Mouse (Mus musculus): ENCODE measurements around the gene Gtf3c1. TPM values are rescaled to one million over a fixed set of nuclear protein-coding genes. Genes with fewer than 3 reads are reported as not detected.

Gene Gtf3c1
- polyA plus RNA-seq, 1 experiment from 2014 or later = 51.0 TPM

DNA sequence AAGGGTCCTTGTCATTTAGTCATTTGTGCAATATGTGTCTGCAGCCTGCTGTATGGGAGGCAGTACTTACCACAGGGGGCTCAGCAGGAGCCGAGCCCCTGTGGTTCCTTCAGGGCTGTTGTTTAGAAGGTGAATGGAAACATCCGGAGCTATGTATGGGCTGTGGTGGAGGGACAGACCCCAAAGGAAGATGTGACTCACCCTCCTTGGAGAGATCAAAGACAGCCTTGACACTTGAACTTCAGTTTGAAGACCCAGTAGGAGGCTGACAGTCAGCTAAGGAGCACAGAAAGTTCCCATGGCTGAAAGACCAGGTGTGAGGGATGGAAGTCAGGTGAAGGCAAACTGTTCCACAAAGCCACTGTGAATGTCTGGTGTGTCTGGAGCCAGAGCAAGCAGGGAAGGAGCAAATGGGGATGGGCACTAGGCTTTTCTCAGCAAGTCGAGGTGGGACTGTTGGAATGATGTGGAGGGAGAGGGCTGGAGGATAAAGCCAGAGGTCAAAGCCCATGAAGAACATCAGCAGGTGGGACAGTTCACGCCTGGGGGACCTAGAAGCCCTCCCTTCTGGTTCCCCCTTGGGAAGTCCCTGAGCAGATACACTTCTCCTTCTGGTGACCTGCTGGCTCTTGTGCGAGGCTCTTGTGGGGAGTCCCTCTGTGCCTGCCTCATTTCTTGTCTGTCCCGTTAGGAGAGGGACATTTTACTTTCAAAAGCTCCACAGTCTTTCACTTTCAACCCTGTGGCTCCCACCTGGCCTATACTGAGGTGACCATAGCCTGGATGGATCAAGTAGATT, 100.0 kb downstream of the Gtf3c1 start:
- no peak overlapping the region for H3K4me3 ChIP-seq
- H3K9me3 ChIP-seq (replicated peaks) = peaks cover 9% of the 10 kb centered on the region; the same call in 1 of the 2 replicates
- no peak overlapping the region for H3K9ac ChIP-seq
- no peaks in the 10 kb centered on the region for H3K4me1 ChIP-seq
- H3K27me3 ChIP-seq = no peaks in the 10 kb centered on the region
- no peak overlapping the region for H3K27ac ChIP-seq
- H3K4me2 ChIP-seq (replicated peaks) = no peak overlapping the region
- ATAC-seq (ENCODE audit: low FRiP score) = no peak
- H3K36me3 ChIP-seq = no peaks in the 10 kb centered on the region
- 62% methylated on average over 6 of the region's 6 CpGs for WGBS

DNA sequence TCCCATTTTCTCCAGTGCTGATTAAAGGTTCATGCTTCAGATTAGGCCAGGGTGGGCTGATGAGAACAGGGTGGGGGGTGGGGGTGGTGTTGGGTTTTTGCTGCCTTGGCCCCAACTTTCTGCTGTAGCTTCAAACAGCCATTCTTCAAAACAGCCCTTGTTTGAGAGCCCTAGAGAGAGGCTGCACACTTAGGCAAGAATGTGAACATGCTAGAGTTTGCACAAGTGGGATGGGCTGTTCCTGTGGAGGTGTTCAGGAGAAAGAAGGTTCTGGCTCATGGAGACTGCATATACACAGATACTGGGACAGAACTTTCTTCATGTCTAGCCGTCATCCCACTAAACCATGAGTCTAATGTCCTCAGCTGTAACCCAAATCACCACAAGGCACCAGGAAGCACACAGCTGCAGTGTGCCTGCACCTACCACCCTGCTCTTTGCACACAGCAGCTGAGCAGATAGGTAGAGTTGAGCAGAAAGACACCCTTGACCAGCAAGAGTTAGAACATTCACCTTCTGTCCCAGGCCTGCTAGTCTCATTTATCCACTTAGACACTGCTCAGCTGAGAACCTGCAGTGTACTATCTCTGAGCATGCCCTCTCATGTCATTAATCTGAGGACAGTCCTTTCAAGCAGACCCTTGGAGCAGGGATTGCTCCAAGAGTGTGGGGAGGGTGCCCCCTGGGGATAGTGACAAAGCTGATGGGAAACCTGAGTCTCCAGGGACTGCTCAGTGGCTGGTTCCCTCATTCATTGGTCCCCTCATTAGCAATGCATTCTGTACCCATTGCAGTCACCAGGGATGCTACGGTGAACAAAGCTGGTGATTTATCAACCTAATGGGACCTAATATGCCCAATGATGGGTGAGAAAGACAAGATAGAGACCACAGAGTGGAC, 101.1 kb downstream of the Gtf3c1 start:
- H3K27me3 ChIP-seq = no peaks in the 10 kb centered on the region
- 70% methylated on average over 2 of the region's 2 CpGs for WGBS

DNA sequence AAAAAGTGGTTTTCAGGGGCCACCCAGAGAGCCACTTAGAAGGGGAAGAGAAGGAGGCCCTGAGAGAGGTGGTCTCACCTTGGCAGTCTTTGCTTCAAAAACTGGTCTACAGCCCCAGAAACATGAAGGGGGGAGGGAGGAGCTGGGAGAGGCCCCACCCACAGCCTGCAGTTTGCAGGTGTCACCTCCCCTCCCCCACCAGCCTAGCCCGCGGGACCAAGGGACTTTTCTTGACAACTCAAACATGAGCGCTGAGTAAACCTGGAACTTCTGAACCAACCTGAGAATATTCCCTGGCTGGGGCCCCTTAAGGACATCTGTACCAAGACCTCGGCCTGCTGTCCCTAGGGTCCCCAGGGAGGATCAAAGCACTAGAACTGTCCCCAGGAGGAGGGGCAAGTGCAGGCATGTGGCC, 101.8 kb downstream of the Gtf3c1 start:
- 57% methylated on average over 4 of the region's 4 CpGs for WGBS
- no peaks in the 10 kb centered on the region for H3K27me3 ChIP-seq

More for the DNA sequence above, 101.1 kb downstream of the Gtf3c1 start:
- Histone ChIP-seq H3K4me1 (no peaks in the 10 kb centered on the region), H3K4me2 (replicated peaks) (no peak overlapping the region), H3K27ac (no peak overlapping the region), H3K9me3 (replicated peaks) (peaks cover 9% of the 10 kb centered on the region; the same call in 1 of the 2 replicates), H3K9ac (no peak overlapping the region), H3K4me3 (no peak overlapping the region), H3K36me3 (no peaks in the 10 kb centered on the region)
- ATAC-seq (ENCODE audit: low FRiP score) = no peak

DNA sequence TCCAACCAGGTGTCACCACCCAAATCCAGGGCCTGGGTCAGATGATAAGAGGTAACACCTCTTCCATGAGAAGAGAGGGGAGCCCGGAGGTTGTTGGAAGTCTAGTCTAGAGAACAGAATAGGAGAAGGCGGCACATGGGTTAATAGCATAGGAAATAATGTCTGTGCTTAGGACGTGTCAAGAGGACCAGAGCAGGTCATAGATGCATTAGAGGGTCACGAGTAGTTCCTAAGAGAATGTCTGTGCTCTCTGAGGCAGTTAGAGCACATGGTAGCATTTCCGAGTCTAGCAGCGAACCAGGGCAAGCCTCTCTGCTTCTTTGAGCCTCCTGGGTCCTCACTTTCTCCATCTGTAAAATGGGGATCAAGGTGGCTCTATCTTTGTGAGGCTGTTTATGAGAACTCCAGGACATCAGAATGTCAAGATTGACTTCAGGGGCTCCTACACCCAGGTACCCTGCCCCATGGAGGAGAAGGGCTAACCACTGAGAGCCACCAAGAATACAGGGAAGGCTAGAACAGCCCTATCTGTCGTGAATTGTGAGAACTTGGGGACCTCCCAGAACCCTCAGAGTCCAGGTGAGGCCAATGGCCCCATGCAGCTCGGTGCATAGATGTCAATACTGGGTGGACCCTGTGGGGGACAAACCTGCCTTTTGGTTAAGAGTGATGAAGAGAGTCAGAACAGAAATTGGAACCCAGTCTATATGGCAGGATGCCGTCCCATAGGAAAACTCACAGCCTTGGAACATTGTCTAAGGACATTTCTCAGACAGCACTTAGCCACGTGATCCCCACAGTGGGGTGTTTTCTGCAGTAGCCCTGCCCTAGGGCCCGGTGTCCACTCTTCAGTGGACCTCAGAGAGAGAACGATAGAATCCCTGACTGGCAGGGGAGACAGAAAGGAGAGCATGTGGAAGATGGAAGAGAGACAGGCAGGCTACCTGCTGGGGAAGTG, 102.9 kb downstream of the Gtf3c1 start:
- Histone ChIP-seq H3K9me3 (replicated peaks) (peaks cover 5% of the 10 kb centered on the region; the same call in 1 of the 2 replicates), H3K27ac (no peak overlapping the region), H3K4me1 (no peaks in the 10 kb centered on the region), H3K4me2 (replicated peaks) (no peak overlapping the region), H3K27me3 (no peaks in the 10 kb centered on the region), H3K36me3 (no peaks in the 10 kb centered on the region), H3K4me3 (no peak overlapping the region), H3K9ac (no peak overlapping the region)
- no peak for ATAC-seq (ENCODE audit: low FRiP score)
- 78% methylated on average over 12 of the region's 12 CpGs for WGBS

More for the DNA sequence above, 101.8 kb downstream of the Gtf3c1 start:
- Histone ChIP-seq H3K27ac (no peak overlapping the region), H3K4me1 (no peaks in the 10 kb centered on the region), H3K4me3 (no peak overlapping the region), H3K4me2 (replicated peaks) (no peak overlapping the region), H3K36me3 (no peaks in the 10 kb centered on the region), H3K9ac (no peak overlapping the region), H3K9me3 (replicated peaks) (peaks cover 9% of the 10 kb centered on the region; the same call in 1 of the 2 replicates)
- ATAC-seq (ENCODE audit: low FRiP score) = no peak

DNA sequence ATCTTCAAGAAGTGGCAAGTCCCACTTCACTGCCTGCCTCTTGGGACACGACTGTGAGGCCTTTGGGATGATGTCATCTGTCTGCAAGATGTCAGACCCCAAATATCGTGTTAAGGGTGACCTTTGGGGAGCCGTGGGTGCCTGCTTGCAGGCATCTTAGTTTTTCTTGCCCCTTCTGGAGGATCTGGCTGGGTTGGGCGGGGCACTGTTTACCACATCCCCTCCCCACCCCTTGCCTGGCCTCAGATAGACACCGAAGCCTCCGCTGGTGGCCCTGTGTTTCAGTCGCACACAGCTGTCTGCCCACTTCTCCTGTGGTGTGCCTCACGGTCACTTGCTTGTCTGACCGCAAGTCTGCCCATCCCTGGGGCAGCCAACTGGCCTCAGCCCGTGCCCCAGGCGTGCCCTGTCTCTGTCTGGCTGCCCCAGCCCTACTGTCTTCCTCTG, 104.4 kb downstream of the Gtf3c1 start, which contains the start of gene Il21r:
Gene Il21r (plus strand): TSS at position 245 of the 447 bp plus-strand sequence.
- no peaks in the 10 kb centered on the region for H3K36me3 ChIP-seq
- 75% methylated on average over 11 of the region's 11 CpGs for WGBS
- H3K27me3 ChIP-seq = no peaks in the 10 kb centered on the region
- H3K4me1 ChIP-seq = no peaks in the 10 kb centered on the region
- no peak for ATAC-seq (ENCODE audit: low FRiP score)
- H3K27ac ChIP-seq = no peak within 1 kb of the TSS
- no peak within 1 kb of the TSS for H3K4me2 ChIP-seq (replicated peaks)
- H3K4me3 ChIP-seq = no peak within 1 kb of the TSS
- no peak within 1 kb of the TSS for H3K9ac ChIP-seq
- no peaks in the 10 kb centered on the region for H3K9me3 ChIP-seq (replicated peaks)

DNA sequence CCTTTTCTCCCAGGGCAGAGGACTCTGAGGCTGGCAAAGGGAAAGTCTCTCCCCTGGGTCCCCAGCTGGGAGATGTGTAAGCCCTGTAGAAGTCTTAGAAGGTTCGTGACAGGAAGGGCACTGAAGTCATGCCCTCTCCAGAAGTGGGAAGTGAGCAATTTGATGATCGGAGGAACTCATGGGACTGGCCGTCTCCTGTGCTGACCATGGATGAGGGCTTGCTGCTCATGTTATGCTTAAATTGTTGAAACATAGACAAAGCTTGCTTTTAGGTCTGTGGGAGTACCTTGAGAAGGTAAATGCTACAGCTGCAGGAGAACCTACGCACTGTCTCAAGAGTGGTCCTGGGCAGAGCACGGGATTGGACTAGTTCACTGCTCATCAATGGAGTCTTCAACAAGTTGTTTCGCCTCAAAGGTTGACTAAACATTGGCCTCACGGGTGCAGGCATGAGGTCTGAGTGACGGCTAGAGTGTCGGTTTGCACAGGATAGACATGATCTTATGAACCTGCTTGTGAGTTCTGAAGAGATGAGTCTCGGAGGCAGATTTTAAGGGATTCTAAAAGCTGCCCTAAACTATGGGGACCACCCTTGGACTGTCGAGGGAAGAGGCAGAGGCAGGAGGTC, 105.6 kb downstream of the Gtf3c1 start:
- 74% methylated on average over 11 of the region's 11 CpGs for WGBS
- Histone ChIP-seq H3K4me2 (replicated peaks) (no peak overlapping the region), H3K9ac (no peak overlapping the region), H3K4me3 (no peak overlapping the region), H3K4me1 (no peaks in the 10 kb centered on the region), H3K27ac (no peak overlapping the region), H3K36me3 (no peaks in the 10 kb centered on the region), H3K27me3 (no peaks in the 10 kb centered on the region), H3K9me3 (replicated peaks) (no peaks in the 10 kb centered on the region)
- ATAC-seq (ENCODE audit: low FRiP score) = no peak

DNA sequence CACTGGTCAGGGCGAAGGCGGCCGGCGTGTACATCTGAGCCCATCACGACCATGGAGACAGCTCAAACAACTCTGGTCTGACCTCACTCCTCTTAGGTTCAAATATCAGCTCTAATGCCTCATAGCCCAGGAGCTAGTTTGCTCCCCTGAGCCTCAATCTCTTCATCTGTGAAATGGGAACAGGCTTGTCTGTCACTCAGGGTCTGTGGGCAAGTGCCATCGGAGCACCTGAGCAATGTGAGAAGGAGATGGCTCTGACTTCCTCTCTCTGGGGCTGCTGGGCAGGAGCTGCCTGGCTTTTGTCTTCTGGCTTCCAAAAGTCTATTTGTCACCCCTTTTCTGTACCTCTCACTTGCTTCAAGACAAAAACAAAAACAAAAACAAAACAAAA, 106.3 kb downstream of the Gtf3c1 start:
- Histone ChIP-seq H3K4me1 (no peaks in the 10 kb centered on the region), H3K36me3 (no peaks in the 10 kb centered on the region), H3K27me3 (no peaks in the 10 kb centered on the region), H3K9me3 (replicated peaks) (no peaks in the 10 kb centered on the region), H3K4me3 (no peak overlapping the region), H3K9ac (no peak overlapping the region), H3K27ac (no peak overlapping the region), H3K4me2 (replicated peaks) (no peak overlapping the region)
- ATAC-seq (ENCODE audit: low FRiP score) = no peak
- 88% methylated on average over 6 of the region's 6 CpGs for WGBS

DNA sequence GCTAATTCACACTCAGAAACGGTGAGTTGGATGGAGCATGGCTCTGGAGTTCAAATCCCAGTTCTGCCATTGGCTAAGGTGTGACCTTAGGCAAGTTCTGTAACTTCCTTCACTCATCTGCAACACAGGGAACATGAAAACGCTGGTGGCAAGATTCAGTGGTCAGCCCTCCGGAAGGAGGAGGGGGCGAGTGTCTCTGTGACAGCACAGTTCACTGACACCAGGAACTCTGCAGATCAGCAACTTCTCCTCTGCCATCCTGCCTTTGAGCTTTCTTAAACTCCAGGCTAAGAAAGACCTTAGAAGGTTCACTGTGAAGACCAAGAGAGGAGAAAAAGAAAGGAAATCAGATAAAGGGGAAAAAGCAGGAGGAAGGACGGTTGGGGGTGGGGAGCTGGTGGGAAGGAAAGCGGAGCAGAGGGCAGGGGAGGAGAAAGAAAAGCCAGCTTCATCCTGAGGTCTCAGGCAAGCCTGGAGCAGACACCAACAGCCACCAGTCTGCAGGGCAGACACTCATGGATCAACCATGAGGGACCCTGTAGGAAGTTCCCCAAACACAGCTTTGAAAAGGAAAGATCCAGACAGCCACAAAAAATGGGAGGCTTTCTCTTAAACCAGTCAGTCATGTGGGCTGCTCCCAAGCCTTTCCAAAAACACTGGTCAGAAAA, 106.8 kb downstream of the Gtf3c1 start:
- H3K4me2 ChIP-seq (replicated peaks) = no peak overlapping the region
- no peaks in the 10 kb centered on the region for H3K36me3 ChIP-seq
- no peak for ATAC-seq (ENCODE audit: low FRiP score)
- no peak overlapping the region for H3K27ac ChIP-seq
- H3K27me3 ChIP-seq = no peaks in the 10 kb centered on the region
- WGBS = 48% methylated on average over 6 of the region's 6 CpGs
- no peak overlapping the region for H3K9ac ChIP-seq
- no peaks in the 10 kb centered on the region for H3K9me3 ChIP-seq (replicated peaks)
- no peak overlapping the region for H3K4me3 ChIP-seq
- no peaks in the 10 kb centered on the region for H3K4me1 ChIP-seq

DNA sequence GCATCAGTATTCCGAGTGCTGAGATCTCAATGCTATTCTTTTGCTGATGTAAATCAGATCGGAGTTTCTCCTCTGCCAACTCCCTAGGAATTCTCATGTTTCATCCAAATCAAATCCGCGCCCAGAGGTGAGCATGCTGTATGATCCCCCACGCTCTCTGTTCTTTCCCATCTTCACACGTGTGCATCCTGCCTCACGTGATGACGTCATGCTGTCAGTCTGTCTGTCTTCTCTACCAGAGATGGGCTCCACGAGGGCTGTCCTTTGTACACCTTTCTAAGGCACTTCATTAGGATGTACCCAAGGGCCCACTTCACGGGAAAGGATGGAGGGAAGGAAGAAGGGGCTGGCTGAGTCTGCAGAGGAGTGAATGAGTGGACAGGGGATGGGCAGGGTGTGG, 107.4 kb downstream of the Gtf3c1 start:
- WGBS = 77% methylated on average over 10 of the region's 10 CpGs
- H3K27ac ChIP-seq = no peak overlapping the region
- no peaks in the 10 kb centered on the region for H3K9me3 ChIP-seq (replicated peaks)
- no peaks in the 10 kb centered on the region for H3K27me3 ChIP-seq
- H3K4me2 ChIP-seq (replicated peaks) = no peak overlapping the region
- no peak overlapping the region for H3K9ac ChIP-seq
- H3K4me3 ChIP-seq = no peak overlapping the region
- no peaks in the 10 kb centered on the region for H3K36me3 ChIP-seq
- H3K4me1 ChIP-seq = no peaks in the 10 kb centered on the region
- no peak for ATAC-seq (ENCODE audit: low FRiP score)

DNA sequence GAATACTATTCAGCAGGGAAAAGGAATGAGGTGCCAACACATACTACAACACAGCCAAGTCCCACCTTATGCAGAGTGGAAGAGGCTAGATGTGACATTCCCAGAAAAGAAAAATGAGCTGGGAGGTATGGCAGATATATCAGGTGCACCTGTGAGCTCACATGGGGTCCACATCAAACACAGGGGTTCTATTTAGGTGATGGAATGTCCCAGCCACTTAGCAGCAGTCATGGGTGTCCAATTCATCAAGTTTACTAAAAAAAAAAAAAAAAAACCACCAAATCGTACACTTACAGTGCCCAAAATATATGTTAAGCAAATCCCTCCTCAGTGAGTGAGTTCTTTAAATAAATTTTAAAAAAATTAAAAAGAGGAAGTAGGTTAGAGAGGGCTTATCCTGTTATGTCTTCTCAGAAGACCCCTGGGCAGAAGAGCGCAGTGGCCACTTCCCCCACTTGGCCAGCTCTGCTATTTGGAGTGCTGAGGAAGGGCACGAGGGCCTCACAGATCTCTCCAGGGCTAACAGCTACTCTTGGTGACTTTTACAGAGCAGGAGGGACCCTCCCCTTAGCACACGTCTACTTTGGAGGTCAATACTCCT, 108.1 kb downstream of the Gtf3c1 start:
- ATAC-seq (ENCODE audit: low FRiP score) = no peak
- no peaks in the 10 kb centered on the region for H3K4me1 ChIP-seq
- H3K36me3 ChIP-seq = no peaks in the 10 kb centered on the region
- no peaks in the 10 kb centered on the region for H3K27me3 ChIP-seq
- H3K9me3 ChIP-seq (replicated peaks) = no peaks in the 10 kb centered on the region
- no peak overlapping the region for H3K27ac ChIP-seq
- no peak overlapping the region for H3K4me3 ChIP-seq
- H3K9ac ChIP-seq = no peak overlapping the region
- no peak overlapping the region for H3K4me2 ChIP-seq (replicated peaks)
- 67% methylated on average over 4 of the region's 4 CpGs for WGBS
